Mouse (Mus musculus): ENCODE measurements around the gene Fam129a. TPM values are rescaled to one million over a fixed set of nuclear protein-coding genes. Genes with fewer than 3 reads are reported as not detected.

Fam129a gene
- polyA plus RNA-seq, 1 experiment from 2014 or later = 4.6 TPM

- ATAC-seq (ENCODE audit: insufficient read depth) = peak; percentile 83
- Histone ChIP-seq H3K4me2 (no peak overlapping the region), H3K9ac (no peak overlapping the region), H3K27ac (ENCODE audit: low read depth) (no peak overlapping the region), H3K27me3 (ENCODE audit: insufficient read depth, low read length) (0 out of 2 replicates have a peak, but pooled peaks cover 4% of the 10 kb centered on the region), H3K4me1 (ENCODE audit: insufficient read depth) (peaks cover 18% of the 10 kb centered on the region; the same call in 1 of the 2 replicates), H3K9me3 (ENCODE audit: low read depth, low read length) (no peaks in the 10 kb centered on the region), H3K4me3 (ENCODE audit: low read depth, low read length) (no peak overlapping the region), H3K36me3 (ENCODE audit: insufficient read depth) (no peaks in the 10 kb centered on the region)
- 14% methylated on average over 1 of the region's 1 CpGs for WGBS
- DNase-seq = no peak
- no peak for TF ChIP-seq CTCF (IDR thresholded peaks at IDR 0.05; ENCODE audit: low read depth)
Measured at GRCm38 (mm10) chr1:151584182-151584471, 13.1 kb downstream of the Fam129a start.

DNA sequence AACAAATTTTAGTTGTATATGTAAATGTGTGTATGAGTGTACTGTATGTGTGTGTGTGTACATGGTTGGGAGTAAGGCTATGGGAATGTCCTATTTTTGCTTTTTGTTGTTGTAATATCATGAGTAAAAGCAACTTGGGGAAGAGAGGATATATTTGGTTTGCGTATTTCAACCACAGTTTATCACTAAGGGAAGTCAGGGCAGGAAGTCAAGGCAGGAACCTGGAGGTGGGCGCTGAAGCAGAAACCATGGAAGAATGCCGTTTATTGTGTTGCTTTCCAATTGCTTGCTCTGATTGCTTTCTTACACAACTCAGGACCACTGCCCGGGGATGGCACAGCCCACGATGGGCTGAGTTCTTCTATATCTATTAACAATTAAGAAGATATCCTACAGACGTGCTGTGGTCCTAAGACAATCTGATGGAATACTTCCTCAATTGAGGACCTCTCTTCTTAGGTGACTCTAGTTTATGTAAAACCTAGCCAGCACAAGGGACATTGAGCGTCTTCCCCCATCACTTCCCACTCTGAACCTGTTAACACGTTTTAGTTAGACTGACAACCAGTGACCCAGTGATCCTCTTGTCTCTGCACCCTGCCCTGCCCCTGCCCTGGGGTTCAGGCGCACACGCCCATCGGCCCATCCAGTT, 13.7 kb downstream of the Fam129a start:
- Histone ChIP-seq H3K4me3 (ENCODE audit: low read depth, low read length) (no peak overlapping the region), H3K9ac (no peak overlapping the region), H3K4me2 (no peak overlapping the region), H3K9me3 (ENCODE audit: low read depth, low read length) (no peaks in the 10 kb centered on the region), H3K36me3 (ENCODE audit: insufficient read depth) (no peaks in the 10 kb centered on the region), H3K27ac (ENCODE audit: low read depth) (no peak overlapping the region), H3K4me1 (ENCODE audit: insufficient read depth) (peaks cover 18% of the 10 kb centered on the region; the same call in 1 of the 2 replicates), H3K27me3 (ENCODE audit: insufficient read depth, low read length) (0 out of 2 replicates have a peak, but pooled peaks cover 4% of the 10 kb centered on the region)
- WGBS = 61% methylated on average over 11 of the region's 11 CpGs
- no peak for TF ChIP-seq CTCF (IDR thresholded peaks at IDR 0.05; ENCODE audit: low read depth)
- ATAC-seq (ENCODE audit: insufficient read depth) (no peak), DNase-seq (no peak)

GRCm38 (mm10) chr1:151585647-151586046, 14.7 kb downstream of the Fam129a start:
- Histone ChIP-seq H3K27me3 (ENCODE audit: insufficient read depth, low read length) (0 out of 2 replicates have a peak, but pooled peaks cover 4% of the 10 kb centered on the region), H3K27ac (ENCODE audit: low read depth) (no peak overlapping the region), H3K9me3 (ENCODE audit: low read depth, low read length) (no peaks in the 10 kb centered on the region), H3K36me3 (ENCODE audit: insufficient read depth) (no peaks in the 10 kb centered on the region), H3K4me3 (ENCODE audit: low read depth, low read length) (no peak overlapping the region), H3K4me2 (no peak overlapping the region), H3K4me1 (ENCODE audit: insufficient read depth) (peaks cover 18% of the 10 kb centered on the region; the same call in 1 of the 2 replicates), H3K9ac (no peak overlapping the region)
- DNase-seq = no peak
- 71% methylated on average over 4 of the region's 4 CpGs for WGBS
- TF ChIP-seq CTCF (IDR thresholded peaks at IDR 0.05; ENCODE audit: low read depth) = no peak
- no peak for ATAC-seq (ENCODE audit: insufficient read depth)

GRCm38 (mm10) chr1:151592085-151593017, 21.4 kb downstream of the Fam129a start:
- no peak overlapping the region for H3K9ac ChIP-seq
- H3K4me1 ChIP-seq (ENCODE audit: insufficient read depth) = no peaks in the 10 kb centered on the region
- H3K4me2 ChIP-seq = no peak overlapping the region
- ATAC-seq (ENCODE audit: insufficient read depth) = no peak
- no peak overlapping the region for H3K4me3 ChIP-seq (ENCODE audit: low read depth, low read length)
- H3K36me3 ChIP-seq (ENCODE audit: insufficient read depth) = no peaks in the 10 kb centered on the region
- no peak for TF ChIP-seq CTCF (IDR thresholded peaks at IDR 0.05; ENCODE audit: low read depth)
- no peak overlapping the region for H3K27ac ChIP-seq (ENCODE audit: low read depth)
- no peak for DNase-seq
- 0 out of 2 replicates have a peak, but pooled peaks cover 4% of the 10 kb centered on the region for H3K27me3 ChIP-seq (ENCODE audit: insufficient read depth, low read length)
- WGBS = 59% methylated on average over 13 of the region's 13 CpGs
- no peaks in the 10 kb centered on the region for H3K9me3 ChIP-seq (ENCODE audit: low read depth, low read length)

DNA sequence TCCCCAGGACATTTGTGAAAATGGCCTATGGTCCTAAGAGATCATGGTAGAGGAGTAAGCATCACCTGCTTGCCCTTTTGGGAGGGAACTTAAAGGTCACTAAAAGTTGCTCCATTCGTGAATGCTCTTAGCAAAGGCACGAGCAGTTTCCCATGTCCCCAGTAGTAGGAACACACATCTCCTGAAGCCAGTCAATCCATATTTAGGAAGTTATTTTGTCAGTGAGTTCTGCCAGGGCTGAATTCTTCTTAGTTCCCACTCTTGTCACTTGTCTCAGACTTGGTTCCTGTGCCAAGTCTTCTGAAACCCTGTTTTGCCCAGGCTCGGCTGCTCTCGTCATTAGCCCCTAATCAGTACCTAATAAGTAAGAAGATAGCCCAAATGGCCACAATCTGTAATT, 23.9 kb downstream of the Fam129a start:
- H3K27ac ChIP-seq (ENCODE audit: low read depth) = no peak overlapping the region
- WGBS = 85% methylated on average over 4 of the region's 4 CpGs
- H3K9me3 ChIP-seq (ENCODE audit: low read depth, low read length) = no peaks in the 10 kb centered on the region
- H3K4me1 ChIP-seq (ENCODE audit: insufficient read depth) = no peaks in the 10 kb centered on the region; the same call in 1 of the 2 replicates
- H3K36me3 ChIP-seq (ENCODE audit: insufficient read depth) = no peaks in the 10 kb centered on the region
- H3K4me2 ChIP-seq = no peak overlapping the region
- DNase-seq (no peak), ATAC-seq (ENCODE audit: insufficient read depth) (no peak)
- no peak for TF ChIP-seq CTCF (IDR thresholded peaks at IDR 0.05; ENCODE audit: low read depth)
- no peak overlapping the region for H3K4me3 ChIP-seq (ENCODE audit: low read depth, low read length)
- H3K27me3 ChIP-seq (ENCODE audit: insufficient read depth, low read length) = no peaks in the 10 kb centered on the region
- no peak overlapping the region for H3K9ac ChIP-seq

DNA sequence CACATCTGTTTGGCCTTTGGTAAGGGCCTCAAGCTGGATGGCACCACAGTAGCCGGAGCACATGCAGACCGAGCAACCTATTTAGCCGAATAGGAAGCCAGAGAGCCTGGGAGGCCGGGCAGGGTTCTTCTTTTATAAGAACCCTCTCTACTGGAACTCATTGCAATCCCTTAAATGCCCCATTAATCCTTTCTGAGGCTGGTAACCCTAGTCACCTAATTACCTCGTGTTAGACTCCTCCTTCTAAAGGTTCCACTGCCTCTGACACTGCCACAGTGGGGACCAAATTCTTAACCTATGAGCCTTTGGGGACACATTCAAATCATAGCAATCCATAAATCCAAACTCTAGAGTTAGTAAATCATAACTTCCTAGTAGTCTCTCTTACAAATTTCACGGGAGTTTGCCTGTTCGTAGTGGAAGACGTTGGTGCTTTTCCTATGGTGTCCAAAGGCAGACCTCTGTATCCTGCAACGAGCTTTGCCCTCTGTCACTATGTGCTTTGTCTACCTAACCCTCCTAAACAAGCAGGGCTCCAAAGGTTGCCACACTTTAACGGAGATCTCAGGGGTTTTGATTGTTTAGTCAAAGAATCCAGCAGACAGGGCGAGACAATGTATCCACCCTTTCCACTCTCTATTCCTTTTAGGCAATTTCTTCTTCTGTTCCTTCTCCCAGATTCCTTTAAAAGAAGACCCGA, 24.8 kb downstream of the Fam129a start:
- no peak overlapping the region for H3K4me2 ChIP-seq
- WGBS = 69% methylated on average over 12 of the region's 12 CpGs
- no peak for TF ChIP-seq CTCF (IDR thresholded peaks at IDR 0.05; ENCODE audit: low read depth)
- H3K36me3 ChIP-seq (ENCODE audit: insufficient read depth) = no peaks in the 10 kb centered on the region
- no peak overlapping the region for H3K27ac ChIP-seq (ENCODE audit: low read depth)
- H3K9me3 ChIP-seq (ENCODE audit: low read depth, low read length) = no peaks in the 10 kb centered on the region
- no peaks in the 10 kb centered on the region; the same call in 1 of the 2 replicates for H3K4me1 ChIP-seq (ENCODE audit: insufficient read depth)
- H3K27me3 ChIP-seq (ENCODE audit: insufficient read depth, low read length) = no peaks in the 10 kb centered on the region
- no peak overlapping the region for H3K9ac ChIP-seq
- DNase-seq (no peak), ATAC-seq (ENCODE audit: insufficient read depth) (no peak)
- no peak overlapping the region for H3K4me3 ChIP-seq (ENCODE audit: low read depth, low read length)
